Mouse (Mus musculus) induced T-regulatory cell, adult 2 months (primary cell): ENCODE measurements around the gene Cmtm6.

Source experiments
- DNase-seq: peaks from one replicate; pipeline ENCODE4 v3.0.0-alpha.2; 2012; ENCODE audit warnings: low read depth

The Cmtm6 gene

GRCm38 (mm10) chr9:114729911-114730805, 758 bp upstream of the Cmtm6 start:
- DNase-seq, result peak; percentile 85

- DNase-seq, result peak; percentile 67
These were observed 1.2 kb downstream of the Cmtm6 start for GRCm38 (mm10) chr9:114731871-114732682.

GRCm38 (mm10) chr9:114733238-114733637, 2.3 kb downstream of the Cmtm6 start:
- DNase-seq, result no peak

- DNase-seq, result no peak
These were observed 5.5 kb downstream of the Cmtm6 start for GRCm38 (mm10) chr9:114736442-114736841.

GRCm38 (mm10) chr9:114740336-114740735, 9.4 kb downstream of the Cmtm6 start:
- DNase-seq, result peak; percentile 71

- peak; percentile 57 for DNase-seq
These were observed 11.8 kb downstream of the Cmtm6 start for GRCm38 (mm10) chr9:114742731-114743130.

GRCm38 (mm10) chr9:114745163-114745562, 14.2 kb downstream of the Cmtm6 start:
- DNase-seq, result no peak

- DNase-seq, result no peak
These were observed 14.7 kb downstream of the Cmtm6 start for GRCm38 (mm10) chr9:114745654-114746053.

GRCm38 (mm10) chr9:114747012-114747411, 16.1 kb downstream of the Cmtm6 start:
- no peak for DNase-seq

GRCm38 (mm10) chr9:114747466-114747865, 16.6 kb downstream of the Cmtm6 start:
- no peak for DNase-seq

GRCm38 (mm10) chr9:114751582-114751981, 20.7 kb downstream of the Cmtm6 start:
- no peak for DNase-seq

GRCm38 (mm10) chr9:114752311-114752710, 21.4 kb downstream of the Cmtm6 start:
- peak; percentile 88 for DNase-seq

GRCm38 (mm10) chr9:114752863-114753484, 22.1 kb downstream of the Cmtm6 start:
- DNase-seq, result peak; percentile 95

GRCm38 (mm10) chr9:114758272-114758671, 27.4 kb downstream of the Cmtm6 start:
- DNase-seq, result peak; percentile 69

- DNase-seq, result peak; percentile 43
These were observed 27.9 kb downstream of the Cmtm6 start for GRCm38 (mm10) chr9:114758801-114759200.

GRCm38 (mm10) chr9:114759886-114760285, 29.0 kb downstream of the Cmtm6 start:
- DNase-seq, result no peak

- peak; percentile 72 for DNase-seq
These were observed 29.4 kb downstream of the Cmtm6 start for GRCm38 (mm10) chr9:114760353-114760752.

- peak; percentile 49 for DNase-seq
These were observed 30.9 kb downstream of the Cmtm6 start for GRCm38 (mm10) chr9:114761848-114762247.

GRCm38 (mm10) chr9:114763341-114763740, 32.4 kb downstream of the Cmtm6 start:
- peak; percentile 79 for DNase-seq

- no peak for DNase-seq
These were observed 36.1 kb downstream of the Cmtm6 start for GRCm38 (mm10) chr9:114767030-114767429.

GRCm38 (mm10) chr9:114767507-114767906, 36.6 kb downstream of the Cmtm6 start:
- DNase-seq, result no peak

GRCm38 (mm10) chr9:114768066-114768465, 37.1 kb downstream of the Cmtm6 start:
- no peak for DNase-seq
